8 mouse cellular contexts compared by ENCODE assay signal in the genomic region with DNA sequence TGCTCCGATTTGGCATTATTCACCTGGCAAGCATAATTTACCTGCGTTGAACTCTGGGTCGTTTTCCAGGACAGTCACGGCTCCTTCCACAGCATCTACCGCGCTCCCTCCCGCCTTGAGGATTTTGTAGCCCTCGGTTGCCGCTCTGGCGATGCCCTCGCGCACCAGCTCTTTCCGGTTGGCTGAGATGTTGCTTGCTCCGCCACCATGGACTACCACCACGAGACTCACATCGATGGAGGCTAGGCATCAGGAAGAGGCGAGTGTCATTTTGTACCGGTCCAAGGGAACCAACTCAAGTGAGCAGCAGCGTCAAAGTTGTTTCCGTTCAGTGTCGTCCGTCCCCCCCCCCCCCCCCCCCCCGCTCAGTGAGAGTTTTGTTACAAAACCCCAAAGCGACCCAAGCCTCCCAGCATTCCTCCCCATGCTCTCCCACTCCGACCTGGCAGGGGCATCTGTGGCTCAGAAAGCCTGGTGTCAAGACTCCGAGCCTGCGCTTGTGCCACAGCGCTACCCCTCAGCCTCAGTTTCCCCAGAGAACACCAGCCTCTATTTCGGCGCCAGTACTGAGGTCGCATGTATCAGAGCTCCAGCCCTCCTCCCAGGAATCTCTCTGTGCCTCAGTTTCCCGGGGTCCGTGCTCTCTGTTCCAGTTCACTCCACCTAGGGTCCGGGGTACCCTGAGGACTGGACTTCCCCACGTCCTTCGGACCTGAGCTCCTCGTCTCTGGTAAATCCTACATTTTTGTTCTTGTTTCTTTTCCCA. TPM values are rescaled to one million over a fixed set of nuclear protein-coding genes. Genes with fewer than 3 reads are reported as not detected.
DNase-seq lines count a peak whose midpoint lies in the region; ATAC-seq and TF ChIP-seq lines count a peak whose summit lies in the region.

No protein-coding gene starts in this region.

- intact Hi-C loops in heart, postnatal 25 days (cut with DNase I) = no loop called here

- TF ChIP-seq CTCF in liver, adult 2 months (IDR thresholded peaks at IDR 0.05; ENCODE audit: low read depth, low read length) = no peak
- TF ChIP-seq CTCF in thymus, adult 2 months (IDR thresholded peaks at IDR 0.05; ENCODE audit: borderline replicate concordance, control insufficient read depth, extremely low read depth, insufficient read depth, low read length, poor library complexity) = no peak

- H3K4me2 ChIP-seq in embryonic facial prominence, embryonic 14.5 days (ENCODE audit: low read depth, low read length) = peak overlapping the region; percentile 96
- peak overlapping the region; percentile 98 for H3K4me2 ChIP-seq in hindbrain, embryonic 14.5 days (replicated peaks)

- no peaks in the 10 kb centered on the region for H3K9me3 ChIP-seq in embryonic facial prominence, embryonic 14.5 days (ENCODE audit: control insufficient read depth, low read length)
- no peaks in the 10 kb centered on the region for H3K9me3 ChIP-seq in hindbrain, embryonic 14.5 days (ENCODE audit: control insufficient read depth, low read length)

- no peaks in the 10 kb centered on the region for H3K27me3 ChIP-seq in embryonic facial prominence, embryonic 14.5 days (replicated peaks; ENCODE audit: control insufficient read depth, insufficient read depth, low read length)
- H3K27me3 ChIP-seq in hindbrain, embryonic 14.5 days (ENCODE audit: control insufficient read depth, insufficient read depth, low read length) = no peaks in the 10 kb centered on the region
- no peaks in the 10 kb centered on the region for H3K27me3 ChIP-seq in liver, adult 2 months (ENCODE audit: control insufficient read depth, insufficient read depth, low read length)
- no peaks in the 10 kb centered on the region for H3K27me3 ChIP-seq in thymus, adult 2 months (ENCODE audit: control insufficient read depth, insufficient read depth, low read length)

- no peak for TF ChIP-seq POLR2A in liver, adult 2 months (IDR thresholded peaks at IDR 0.05; ENCODE audit: extremely low read depth, insufficient read depth, low read length)
- TF ChIP-seq POLR2A in thymus, adult 2 months (IDR thresholded peaks at IDR 0.05; ENCODE audit: control insufficient read depth, extremely low read depth, insufficient read depth, low read length, poor library complexity) = no peak

- no peaks in the 10 kb centered on the region for H3K4me1 ChIP-seq in embryonic facial prominence, embryonic 14.5 days (ENCODE audit: control insufficient read depth, insufficient read depth, low read length)
- H3K4me1 ChIP-seq in hindbrain, embryonic 14.5 days (replicated peaks; ENCODE audit: control insufficient read depth, insufficient read depth, low read length) = peaks cover 7% of the 10 kb centered on the region
- 0 out of 2 replicates have a peak, but pooled peaks cover 3% of the 10 kb centered on the region for H3K4me1 ChIP-seq in liver, adult 2 months (ENCODE audit: control insufficient read depth, insufficient read depth, low read length)
- peaks cover 5% of the 10 kb centered on the region; the same call in 1 of the 2 replicates for H3K4me1 ChIP-seq in thymus, adult 2 months (replicated peaks; ENCODE audit: control insufficient read depth, insufficient read depth, low read length)

- peak overlapping the region; percentile 64 for H3K4me3 ChIP-seq in embryonic facial prominence, embryonic 14.5 days (ENCODE audit: low read depth, low read length)
- H3K4me3 ChIP-seq in hindbrain, embryonic 14.5 days (replicated peaks; ENCODE audit: low read length) = peak overlapping the region; percentile 75
- H3K4me3 ChIP-seq in liver, adult 2 months (ENCODE audit: insufficient read depth, low read depth, low read length) = peak overlapping the region; percentile 76
- peak overlapping the region; percentile 68 for H3K4me3 ChIP-seq in thymus, adult 2 months (ENCODE audit: control insufficient read depth, insufficient read depth, low read length)

- peak overlapping the region; percentile 79 for H3K9ac ChIP-seq in embryonic facial prominence, embryonic 14.5 days (ENCODE audit: low read depth, low read length)
- H3K9ac ChIP-seq in hindbrain, embryonic 14.5 days = peak overlapping the region; percentile 72
- H3K9ac ChIP-seq in liver, adult 2 months (ENCODE audit: low read depth, low read length) = peak overlapping the region; percentile 76

- H3K27ac ChIP-seq in embryonic facial prominence, embryonic 14.5 days (replicated peaks; ENCODE audit: low read depth, low read length) = peak overlapping the region; percentile 28; the same call in 1 of the 2 replicates
- H3K27ac ChIP-seq in hindbrain, embryonic 14.5 days = peak overlapping the region; percentile 62; the same call in 1 of the 2 replicates
- H3K27ac ChIP-seq in liver, adult 2 months (replicated peaks; ENCODE audit: insufficient read depth, low read depth, low read length) = peak overlapping the region; percentile 7; the same call in 1 of the 2 replicates
- peak overlapping the region; percentile 36; the same call in 1 of the 2 replicates for H3K27ac ChIP-seq in thymus, adult 2 months (ENCODE audit: control insufficient read depth, insufficient read depth, low read length)

- no peaks in the 10 kb centered on the region for H3K36me3 ChIP-seq in embryonic facial prominence, embryonic 14.5 days (ENCODE audit: control insufficient read depth, insufficient read depth, low read length)
- H3K36me3 ChIP-seq in hindbrain, embryonic 14.5 days (replicated peaks; ENCODE audit: control insufficient read depth, insufficient read depth) = no peaks in the 10 kb centered on the region
- H3K36me3 ChIP-seq in liver, adult 2 months (ENCODE audit: control insufficient read depth, insufficient read depth, low read length) = no peaks in the 10 kb centered on the region
- no peaks in the 10 kb centered on the region for H3K36me3 ChIP-seq in thymus, adult 2 months (ENCODE audit: control insufficient read depth, insufficient read depth, low read length)

- DNase-seq in heart, adult 11 months = peak; percentile 94
- no peak for DNase-seq in heart, postnatal 25 days (ENCODE audit: low spot score)
- DNase-seq in adrenal gland, postnatal 25 days = peak; percentile 11
- peak; percentile 22 for DNase-seq in embryonic facial prominence, embryonic 14.5 days (ENCODE audit: low spot score)
- DNase-seq in hindbrain, embryonic 14.5 days (ENCODE audit: low spot score) = peak; percentile 28
- peak; percentile 26 for DNase-seq in liver, adult 2 months (ENCODE audit: extremely low read depth, low read depth, low spot score)
- peak; percentile 44 for DNase-seq in thymus, adult 2 months

- H3K79me2 ChIP-seq in liver, adult 2 months (ENCODE audit: control insufficient read depth, insufficient read depth, low read length) = no peaks in the 10 kb centered on the region

- peak; percentile 60 for ATAC-seq in embryonic facial prominence, embryonic 14.5 days (ENCODE audit: low read depth)
- peak; percentile 87 for ATAC-seq in hindbrain, embryonic 14.5 days (ENCODE audit: low FRiP score)
- peak; percentile 60 for ATAC-seq in monocyte, adult 5-6 weeks (replicated peaks; ENCODE audit: insufficient number of reproducible peaks, low FRiP score, low TSS enrichment, poor library complexity, severe bottlenecking)

- 2% methylated on average over 29 of the region's 37 CpGs for WGBS in embryonic facial prominence, embryonic 14.5 days
- WGBS in hindbrain, embryonic 14.5 days = 2% methylated on average over 34 of the region's 37 CpGs
- 2% methylated on average over 36 of the region's 37 CpGs for WGBS in liver, adult 2 months
- WGBS in thymus, adult 2 months = under 1% methylated on average over 36 of the region's 37 CpGs

RNA-seq across cellular contexts. Expression of a gene that starts 0.5 kb away (rescaled TPM):
- 10 to 100 TPM; 22.4 to 26.3 TPM for total RNA-seq in heart, postnatal 25 days (2021)
- total RNA-seq in adrenal gland, postnatal 25 days (2021) = 8.0 and 12.2 TPM in 2 replicates
- polyA plus RNA-seq in embryonic facial prominence, embryonic 14.5 days (2014; fragmentation: Nextera tagmentation; extraction: Ambion mirVana) = 10.8 and 13.7 TPM in 2 replicates
- polyA plus RNA-seq in hindbrain, embryonic 14.5 days (2014; fragmentation: Nextera tagmentation; extraction: Ambion mirVana) = 27.0 and 32.2 TPM in 2 replicates
- 5.7 and 7.6 TPM in 2 replicates for total RNA-seq in liver, adult 2 months (2014; rRNA removed)
- 1.7 and 2.0 TPM in 2 replicates for polyA plus RNA-seq in liver, adult 2 months (2012; rRNA removed)
- total RNA-seq in monocyte, adult 5-6 weeks (2017) = 6.1 to 14.4 TPM (median 7.8 TPM) in 3 replicates
- polyA plus RNA-seq in thymus, adult 2 months (2012; rRNA removed) = 5.9 and 8.8 TPM in 2 replicates

RNA-seq across cellular contexts. Expression of a gene that starts 47.2 kb away (rescaled TPM):
- 1 to 10 TPM in 1 of 2 experiments, not detected in 1; 3.6 TPM for total RNA-seq in heart, postnatal 25 days (2021)
- total RNA-seq in adrenal gland, postnatal 25 days (2021) = not detected in 2 replicates
- not detected in 2 replicates for polyA plus RNA-seq in embryonic facial prominence, embryonic 14.5 days (2014; fragmentation: Nextera tagmentation; extraction: Ambion mirVana)
- not detected in 2 replicates for polyA plus RNA-seq in hindbrain, embryonic 14.5 days (2014; fragmentation: Nextera tagmentation; extraction: Ambion mirVana)
- total RNA-seq in liver, adult 2 months (2014; rRNA removed) = not detected in 2 replicates
- 1.4 and 1.6 TPM in 2 replicates for polyA plus RNA-seq in liver, adult 2 months (2012; rRNA removed)
- total RNA-seq in monocyte, adult 5-6 weeks (2017) = not detected in 3 replicates
- polyA plus RNA-seq in thymus, adult 2 months (2012; rRNA removed) = 65.9 and 174 TPM in 2 replicates

Comparison
In these comparisons a context has a peak if more than half of its experiments do, and no peak if none do; other contexts are left out.
1. H3K27ac ChIP-seq: peak in every context shown above with its lines; median percentile 62 in hindbrain, embryonic 14.5 days; 36 in thymus, adult 2 months; 28 in embryonic facial prominence, embryonic 14.5 days; 7 in liver, adult 2 months.